Mouse (Mus musculus) liver, embryonic 12.5 days (tissue): ENCODE results near the gene Fam129a. TPM values are rescaled to one million over a fixed set of nuclear protein-coding genes. Genes with fewer than 3 reads are reported as not detected.

Experiments
- ATAC-seq: fragments of 200-750 bp; cut with Nextera tagmentation; 2 replicates; pipeline ENCODE4 v1.8.0; 2017; ENCODE audit warnings: moderate number of reproducible peaks, mild to moderate bottlenecking, moderate library complexity
- H3K27ac ChIP-seq: fragments of 300-500 bp; sonication (generic); 2 replicates; pipeline ENCODE4 v1.5.1; 2016; ENCODE audit warnings: mild to moderate bottlenecking
- H3K27me3 ChIP-seq: fragments of 300-500 bp; sonication (generic); replicated peaks from 2 replicates; pipeline ENCODE4 v1.6.1; 2016; ENCODE audit warnings: mild to moderate bottlenecking, moderate library complexity
- H3K36me3 ChIP-seq: fragments of 300-500 bp; sonication (generic); 2 replicates; pipeline ENCODE4 v1.6.1; 2016; ENCODE audit warnings: mild to moderate bottlenecking, moderate library complexity
- H3K4me1 ChIP-seq: fragments of 300-500 bp; sonication (generic); 2 replicates; pipeline ENCODE4 v1.6.1; 2016
- H3K4me2 ChIP-seq: fragments of 300-500 bp; sonication (generic); 2 replicates; pipeline ENCODE4 v1.6.1; 2016; ENCODE audit warnings: mild to moderate bottlenecking, moderate library complexity
- H3K4me3 ChIP-seq: fragments of 300-500 bp; sonication (generic); 2 replicates; pipeline ENCODE4 v1.5.1; 2016; ENCODE audit warnings: mild to moderate bottlenecking, moderate library complexity
- H3K9ac ChIP-seq: fragments of 300-500 bp; sonication (generic); 2 replicates; pipeline ENCODE4 v1.6.1; 2016; ENCODE audit warnings: mild to moderate bottlenecking, moderate library complexity
- H3K9me3 ChIP-seq: fragments of 300-500 bp; sonication (generic); replicated peaks from 2 replicates; pipeline ENCODE4 v1.6.1; 2016; ENCODE audit warnings: mild to moderate bottlenecking, moderate library complexity
- WGBS: fragments of 180-500 bp; shearing (Covaris S2); methylation state at CpG from one replicate; pipeline ENCODE4 v1.1.7; 2016; ENCODE audit not compliant: insufficient replicate concordance; 5-methylcytosine and 5-hydroxymethylcytosine counted together
- polyA plus RNA-seq: library from polyadenylated mRNA; unstranded; fragments of >200 nt; fragmentation: Nextera tagmentation; extraction: Ambion mirVana; gene quantifications from 2 replicates; pipeline ENCODE4 v1.2.1, GENCODE M21; 2016

Fam129a gene
- polyA plus RNA-seq, 1 experiment from 2014 or later: 1.9 TPM

DNA sequence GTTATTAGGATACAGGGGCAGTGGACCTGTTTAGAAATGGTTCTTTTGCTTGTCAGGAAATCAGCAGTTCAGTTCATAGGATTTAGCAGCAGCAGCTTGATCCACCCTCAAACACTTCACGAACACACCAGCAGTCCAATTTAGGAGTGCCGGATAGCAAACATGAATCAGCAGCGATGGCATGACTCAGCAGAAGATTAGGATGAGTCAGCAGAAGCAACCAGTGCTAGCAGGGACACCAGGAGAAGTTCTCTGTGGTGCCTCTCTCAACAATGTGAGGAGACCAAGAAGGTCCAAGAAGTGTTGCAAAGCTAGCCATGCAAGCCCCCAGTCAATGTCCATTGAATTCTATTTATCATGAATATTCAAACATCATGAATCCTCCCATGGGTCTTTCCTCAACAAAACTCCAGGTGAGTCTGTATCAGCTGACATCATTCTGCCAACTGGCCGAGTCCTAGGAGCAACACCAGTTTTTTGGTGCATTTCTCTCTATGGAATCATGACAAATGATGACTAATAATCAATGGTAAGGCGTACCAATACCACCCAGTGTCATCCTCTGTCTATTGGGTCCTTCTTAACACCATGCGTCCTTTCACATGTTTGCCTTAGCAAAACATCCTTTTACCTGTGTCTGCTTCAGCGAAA, 45.7 kb downstream of the Fam129a start:
- no peaks in the 10 kb centered on the region for H3K27me3 ChIP-seq
- H3K27ac ChIP-seq: peak overlapping the region; percentile 65
- no peak overlapping the region for H3K9ac ChIP-seq
- ATAC-seq: peak; percentile 94
- H3K36me3 ChIP-seq: no peaks in the 10 kb centered on the region
- no peaks in the 10 kb centered on the region for H3K9me3 ChIP-seq
- 0 out of 2 replicates have a peak overlapping the region, but pooled peaks have one; percentile 16 for H3K4me2 ChIP-seq
- H3K4me3 ChIP-seq: no peak overlapping the region
- WGBS: 67% methylated on average over 7 of the region's 7 CpGs
- H3K4me1 ChIP-seq: peaks cover 33% of the 10 kb centered on the region

DNA sequence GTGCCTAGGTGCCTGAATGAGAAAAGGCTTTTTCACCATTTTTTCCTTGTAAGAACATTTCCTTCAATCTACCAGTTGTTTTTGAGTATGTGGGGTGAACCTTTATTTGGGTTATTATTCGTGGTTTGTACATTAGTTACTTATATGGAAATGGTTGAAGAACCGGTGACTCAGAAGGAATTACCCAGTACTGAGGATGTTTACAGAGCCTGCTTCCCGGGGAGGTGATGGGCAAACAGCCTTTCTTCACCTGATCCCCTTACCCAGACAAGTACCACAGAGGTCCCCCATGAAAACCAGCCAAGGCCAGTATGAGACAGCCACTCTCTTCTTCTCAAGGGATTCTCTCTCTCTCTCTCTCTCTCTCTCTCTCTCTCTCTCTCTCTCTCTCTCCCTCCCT, 47.3 kb downstream of the Fam129a start:
- Histone ChIP-seq H3K4me1 (peaks cover 33% of the 10 kb centered on the region), H3K9me3 (no peaks in the 10 kb centered on the region), H3K4me3 (no peak overlapping the region), H3K27ac (no peak overlapping the region), H3K4me2 (no peak overlapping the region), H3K36me3 (no peaks in the 10 kb centered on the region), H3K27me3 (no peaks in the 10 kb centered on the region), H3K9ac (no peak overlapping the region)
- WGBS: 62% methylated on average over 3 of the region's 3 CpGs
- no peak for ATAC-seq

GRCm38 (mm10) chr1:151619281-151619711, 48.3 kb downstream of the Fam129a start:
- 70% methylated on average over 8 of the region's 8 CpGs for WGBS
- Histone ChIP-seq H3K27ac (no peak overlapping the region), H3K9ac (no peak overlapping the region), H3K4me1 (peaks cover 35% of the 10 kb centered on the region), H3K27me3 (no peaks in the 10 kb centered on the region), H3K9me3 (no peaks in the 10 kb centered on the region), H3K36me3 (no peaks in the 10 kb centered on the region), H3K4me3 (no peak overlapping the region), H3K4me2 (no peak overlapping the region)
- ATAC-seq: no peak

GRCm38 (mm10) chr1:151620730-151621129, 49.7 kb downstream of the Fam129a start:
- no peak overlapping the region for H3K4me2 ChIP-seq

GRCm38 (mm10) chr1:151624442-151625226, 53.6 kb downstream of the Fam129a start:
- Histone ChIP-seq H3K4me1 (peaks cover 20% of the 10 kb centered on the region), H3K4me3 (no peak overlapping the region), H3K36me3 (no peaks in the 10 kb centered on the region), H3K4me2 (no peak overlapping the region), H3K27ac (no peak overlapping the region), H3K27me3 (no peaks in the 10 kb centered on the region), H3K9me3 (no peaks in the 10 kb centered on the region), H3K9ac (no peak overlapping the region)
- WGBS: 77% methylated on average over 3 of the region's 3 CpGs
- ATAC-seq: peak; percentile 92

More at GRCm38 (mm10) chr1:151620730-151621129, 49.7 kb downstream of the Fam129a start:
- Histone ChIP-seq H3K27ac (no peak overlapping the region), H3K27me3 (no peaks in the 10 kb centered on the region), H3K9me3 (no peaks in the 10 kb centered on the region), H3K36me3 (no peaks in the 10 kb centered on the region), H3K9ac (no peak overlapping the region), H3K4me3 (no peak overlapping the region), H3K4me1 (peaks cover 44% of the 10 kb centered on the region)
- no peak for ATAC-seq

GRCm38 (mm10) chr1:151625260-151625659, 54.3 kb downstream of the Fam129a start:
- Histone ChIP-seq H3K9ac (no peak overlapping the region), H3K9me3 (no peaks in the 10 kb centered on the region), H3K4me3 (no peak overlapping the region), H3K4me1 (peaks cover 20% of the 10 kb centered on the region), H3K27me3 (no peaks in the 10 kb centered on the region), H3K36me3 (no peaks in the 10 kb centered on the region), H3K4me2 (no peak overlapping the region), H3K27ac (no peak overlapping the region)
- 75% methylated on average over 4 of the region's 4 CpGs for WGBS
- ATAC-seq: no peak

- H3K4me1 ChIP-seq: peaks cover 20% of the 10 kb centered on the region
- H3K9me3 ChIP-seq: no peaks in the 10 kb centered on the region
- 53% methylated on average over 2 of the region's 2 CpGs for WGBS
- no peak overlapping the region for H3K4me3 ChIP-seq
- H3K27ac ChIP-seq: no peak overlapping the region
- H3K36me3 ChIP-seq: no peaks in the 10 kb centered on the region
- no peaks in the 10 kb centered on the region for H3K27me3 ChIP-seq
- H3K9ac ChIP-seq: no peak overlapping the region
- ATAC-seq: no peak
- no peak overlapping the region for H3K4me2 ChIP-seq
These were observed 54.7 kb downstream of the Fam129a start for GRCm38 (mm10) chr1:151625690-151626089.

- Histone ChIP-seq H3K27me3 (no peaks in the 10 kb centered on the region), H3K9me3 (no peaks in the 10 kb centered on the region), H3K4me1 (peaks cover 15% of the 10 kb centered on the region), H3K36me3 (no peaks in the 10 kb centered on the region), H3K4me3 (no peak overlapping the region), H3K4me2 (no peak overlapping the region), H3K27ac (no peak overlapping the region), H3K9ac (no peak overlapping the region)
- 80% methylated on average over 4 of the region's 4 CpGs for WGBS
- no peak for ATAC-seq
These were observed 55.6 kb downstream of the Fam129a start for GRCm38 (mm10) chr1:151626631-151627030.

DNA sequence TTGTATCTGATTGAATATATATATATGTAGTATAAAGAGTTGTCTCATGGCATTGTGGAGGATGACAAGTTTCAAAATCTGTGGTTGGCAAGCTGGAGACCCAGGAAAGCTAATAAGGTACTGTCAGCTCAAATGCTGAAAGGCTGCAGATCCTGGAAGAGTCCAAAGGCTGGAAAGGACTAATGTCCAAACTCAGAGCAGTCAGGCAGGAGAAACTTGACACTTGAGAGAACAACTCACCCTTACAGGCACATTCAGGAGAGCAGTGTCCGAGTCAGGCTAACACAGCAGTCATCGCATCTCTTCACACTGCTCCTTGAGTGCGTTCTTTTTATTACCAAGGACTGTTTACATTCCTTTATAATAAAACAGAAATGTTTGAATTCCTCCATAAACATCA, 56.2 kb downstream of the Fam129a start:
- ATAC-seq: no peak

GRCm38 (mm10) chr1:151629591-151630250, 58.7 kb downstream of the Fam129a start:
- H3K27me3 ChIP-seq: no peaks in the 10 kb centered on the region
- H3K4me1 ChIP-seq: peaks cover 9% of the 10 kb centered on the region
- H3K4me2 ChIP-seq: no peak overlapping the region
- H3K4me3 ChIP-seq: no peak overlapping the region
- 49% methylated on average over 7 of the region's 7 CpGs for WGBS
- no peak overlapping the region for H3K27ac ChIP-seq
- H3K36me3 ChIP-seq: no peaks in the 10 kb centered on the region
- 0 out of 2 replicates have a peak, but pooled peaks cover 3% of the 10 kb centered on the region for H3K9me3 ChIP-seq
- no peak for ATAC-seq
- no peak overlapping the region for H3K9ac ChIP-seq

More for the DNA sequence above, 56.2 kb downstream of the Fam129a start:
- WGBS: 81% methylated on average over 3 of the region's 3 CpGs
- Histone ChIP-seq H3K9me3 (no peaks in the 10 kb centered on the region), H3K27me3 (no peaks in the 10 kb centered on the region), H3K4me1 (peaks cover 15% of the 10 kb centered on the region), H3K9ac (no peak overlapping the region), H3K36me3 (no peaks in the 10 kb centered on the region), H3K27ac (no peak overlapping the region), H3K4me3 (no peak overlapping the region), H3K4me2 (no peak overlapping the region)

DNA sequence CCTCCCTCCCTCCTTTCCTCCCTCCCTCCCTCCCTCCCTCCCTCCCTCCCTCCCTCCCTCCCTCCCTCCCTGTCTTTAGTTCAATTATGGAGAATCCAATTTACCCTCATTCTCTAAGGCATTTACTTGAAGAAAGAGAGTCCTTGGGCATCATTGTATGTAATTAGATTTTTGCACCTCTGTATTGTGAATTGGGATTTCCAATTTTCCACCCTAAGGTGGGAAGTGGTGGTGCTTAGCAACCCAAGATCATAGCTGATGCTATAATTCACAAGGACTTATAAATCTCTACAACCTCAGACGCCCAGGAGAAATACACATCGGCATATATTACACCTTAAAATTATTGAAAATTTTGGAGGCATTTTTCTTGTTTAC, 59.3 kb downstream of the Fam129a start:
- Histone ChIP-seq H3K4me2 (no peak overlapping the region), H3K27ac (no peak overlapping the region), H3K9me3 (0 out of 2 replicates have a peak, but pooled peaks cover 3% of the 10 kb centered on the region), H3K9ac (no peak overlapping the region), H3K27me3 (no peaks in the 10 kb centered on the region), H3K4me1 (peaks cover 4% of the 10 kb centered on the region), H3K36me3 (no peaks in the 10 kb centered on the region), H3K4me3 (no peak overlapping the region)
- 71% methylated on average over 2 of the region's 2 CpGs for WGBS
- ATAC-seq: no peak

DNA sequence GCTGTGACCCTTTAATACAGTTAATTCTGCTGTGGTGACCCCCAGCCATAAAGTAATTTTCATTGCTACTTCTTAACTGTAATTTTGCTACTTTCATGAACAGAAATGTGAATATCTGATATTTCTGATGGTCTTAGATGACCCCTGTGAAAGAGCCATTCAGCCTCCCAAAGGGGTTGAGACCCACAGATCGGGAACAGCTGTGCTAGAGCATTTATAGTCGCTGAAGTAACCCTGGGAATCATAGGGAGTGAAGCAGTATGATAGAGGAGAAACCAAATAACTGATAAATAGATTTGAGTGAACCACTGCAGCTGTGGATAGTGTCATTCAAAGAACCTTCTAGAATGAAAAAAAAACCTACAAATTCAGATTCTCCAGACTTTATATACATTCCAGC, 60.1 kb downstream of the Fam129a start:
- no peaks in the 10 kb centered on the region for H3K27me3 ChIP-seq
- WGBS: 55% methylated on average over 2 of the region's 2 CpGs
- H3K4me1 ChIP-seq: no peaks in the 10 kb centered on the region
- 0 out of 2 replicates have a peak, but pooled peaks cover 3% of the 10 kb centered on the region for H3K9me3 ChIP-seq
- no peak overlapping the region for H3K27ac ChIP-seq
- no peak overlapping the region for H3K9ac ChIP-seq
- H3K4me2 ChIP-seq: no peak overlapping the region
- no peak overlapping the region for H3K4me3 ChIP-seq
- ATAC-seq: no peak
- no peaks in the 10 kb centered on the region for H3K36me3 ChIP-seq
